Mouse (Mus musculus) heart, embryonic 10.5 days (tissue): ENCODE results near the gene Dock4. TPM values are rescaled to one million over a fixed set of nuclear protein-coding genes. Genes with fewer than 3 reads are reported as not detected.
"Not testable (repeated sequence)": the region's sequence is repeated elsewhere in the genome, so short reads cannot be mapped to it uniquely, and the experiment has no call there.

Source experiments
- DNase-seq: peaks from one replicate; pipeline ENCODE4 v3.0.0-alpha.2; 2017; ENCODE audit warnings: low spot score
- H3K27ac ChIP-seq: fragments of 300-500 bp; sonication (generic); 2 replicates; pipeline ENCODE4 v1.5.1; 2016; ENCODE audit warnings: mild to moderate bottlenecking
- H3K27me3 ChIP-seq: fragments of 300-500 bp; sonication (generic); 2 replicates; pipeline ENCODE4 v1.6.1; 2016; ENCODE audit warnings: mild to moderate bottlenecking; ENCODE audit not compliant: poor library complexity, insufficient read depth, severe bottlenecking
- H3K36me3 ChIP-seq: fragments of 300-500 bp; sonication (generic); 2 replicates; pipeline ENCODE4 v1.6.1; 2016; ENCODE audit warnings: mild to moderate bottlenecking, moderate library complexity
- H3K4me1 ChIP-seq: fragments of 300-500 bp; sonication (generic); 2 replicates; pipeline ENCODE4 v1.6.1; 2016; ENCODE audit warnings: mild to moderate bottlenecking
- H3K4me3 ChIP-seq: fragments of 300-500 bp; sonication (generic); 2 replicates; pipeline ENCODE4 v1.5.1; 2016; ENCODE audit warnings: mild to moderate bottlenecking, moderate library complexity
- H3K9me3 ChIP-seq: fragments of 300-500 bp; sonication (generic); 2 replicates; pipeline ENCODE4 v1.6.1; 2016; ENCODE audit warnings: mild to moderate bottlenecking, moderate library complexity
- WGBS: fragments of 180-500 bp; shearing (Covaris S2); methylation state at CpG from one replicate; pipeline ENCODE4 v1.1.7; 2016; 5-methylcytosine and 5-hydroxymethylcytosine counted together
- polyA plus RNA-seq: library from polyadenylated mRNA; unstranded; fragments of >200 nt; fragmentation: Nextera tagmentation; extraction: Ambion mirVana; gene quantifications from 2 replicates; pipeline ENCODE4 v1.2.1, GENCODE M21; 2016

Gene Dock4
- polyA plus RNA-seq, 1 experiment from 2014 or later = 10.5 TPM

GRCm38 (mm10) chr12:40842251-40842988, 396.7 kb downstream of the Dock4 start:
- H3K9me3 ChIP-seq = no peaks in the 10 kb centered on the region
- H3K27me3 ChIP-seq = no peaks in the 10 kb centered on the region
- peaks cover 18% of the 10 kb centered on the region for H3K4me1 ChIP-seq
- peaks cover 3% of the 10 kb centered on the region; the same call in 1 of the 2 replicates for H3K36me3 ChIP-seq
- DNase-seq = no peak
- H3K4me3 ChIP-seq = no peak overlapping the region
- no peak overlapping the region for H3K27ac ChIP-seq
- 72% methylated on average over 10 of the region's 10 CpGs for WGBS

GRCm38 (mm10) chr12:40842991-40843390, 397.2 kb downstream of the Dock4 start:
- Histone ChIP-seq H3K27ac (no peak overlapping the region), H3K9me3 (no peaks in the 10 kb centered on the region), H3K36me3 (peaks cover 3% of the 10 kb centered on the region; the same call in 1 of the 2 replicates), H3K4me3 (no peak overlapping the region), H3K4me1 (peaks cover 18% of the 10 kb centered on the region), H3K27me3 (no peaks in the 10 kb centered on the region)
- DNase-seq = no peak
- WGBS = 68% methylated on average over 5 of the region's 5 CpGs

GRCm38 (mm10) chr12:40843474-40844080, 397.8 kb downstream of the Dock4 start:
- H3K27ac ChIP-seq = no peak overlapping the region
- 61% methylated on average over 3 of the region's 3 CpGs for WGBS
- no peak for DNase-seq
- H3K9me3 ChIP-seq = no peaks in the 10 kb centered on the region
- no peaks in the 10 kb centered on the region for H3K27me3 ChIP-seq
- H3K4me1 ChIP-seq = peaks cover 18% of the 10 kb centered on the region
- H3K4me3 ChIP-seq = no peak overlapping the region
- H3K36me3 ChIP-seq = peaks cover 3% of the 10 kb centered on the region; the same call in 1 of the 2 replicates

- Histone ChIP-seq H3K27ac (no peak overlapping the region), H3K36me3 (peaks cover 3% of the 10 kb centered on the region; the same call in 1 of the 2 replicates), H3K4me1 (peaks cover 12% of the 10 kb centered on the region), H3K4me3 (no peak overlapping the region), H3K27me3 (no peaks in the 10 kb centered on the region), H3K9me3 (no peaks in the 10 kb centered on the region)
- 93% methylated on average over 22 of the region's 22 CpGs for WGBS
- DNase-seq = no peak
Observed at GRCm38 (mm10) chr12:40844324-40844723, 398.6 kb downstream of the Dock4 start.

- no peaks in the 10 kb centered on the region for H3K9me3 ChIP-seq
- H3K27me3 ChIP-seq = no peaks in the 10 kb centered on the region
- no peaks in the 10 kb centered on the region for H3K4me1 ChIP-seq
- no peak overlapping the region for H3K4me3 ChIP-seq
- H3K36me3 ChIP-seq = no peaks in the 10 kb centered on the region
- no peak for DNase-seq
- H3K27ac ChIP-seq = no peak overlapping the region
- 84% methylated on average over 7 of the region's 7 CpGs for WGBS
Observed at GRCm38 (mm10) chr12:40854705-40855367, 409.1 kb downstream of the Dock4 start.

GRCm38 (mm10) chr12:40857466-40857865, 411.7 kb downstream of the Dock4 start:
- Histone ChIP-seq H3K4me1 (no peaks in the 10 kb centered on the region), H3K36me3 (no peaks in the 10 kb centered on the region), H3K9me3 (no peaks in the 10 kb centered on the region), H3K27ac (no peak overlapping the region), H3K27me3 (no peaks in the 10 kb centered on the region), H3K4me3 (no peak overlapping the region)
- no peak for DNase-seq
- 88% methylated on average over 7 of the region's 7 CpGs for WGBS

- not testable (repeated sequence) for H3K4me1 ChIP-seq, H3K36me3 ChIP-seq, H3K27ac ChIP-seq, H3K9me3 ChIP-seq, DNase-seq, H3K4me3 ChIP-seq, H3K27me3 ChIP-seq
- WGBS = 84% methylated on average over 6 of the region's 7 CpGs
Observed at GRCm38 (mm10) chr12:40858763-40859162, 413.0 kb downstream of the Dock4 start.

- no peaks in the 10 kb centered on the region for H3K4me1 ChIP-seq
- 92% methylated on average over 5 of the region's 5 CpGs for WGBS
- H3K4me3 ChIP-seq = no peak overlapping the region
- no peaks in the 10 kb centered on the region for H3K27me3 ChIP-seq
- no peak for DNase-seq
- H3K27ac ChIP-seq = no peak overlapping the region
- H3K36me3 ChIP-seq = no peaks in the 10 kb centered on the region
- no peaks in the 10 kb centered on the region for H3K9me3 ChIP-seq
Observed at GRCm38 (mm10) chr12:40870387-40870786, 424.6 kb downstream of the Dock4 start.

- Histone ChIP-seq H3K4me1 (no peaks in the 10 kb centered on the region), H3K4me3 (no peak overlapping the region), H3K27ac (no peak overlapping the region), H3K9me3 (no peaks in the 10 kb centered on the region), H3K27me3 (no peaks in the 10 kb centered on the region), H3K36me3 (no peaks in the 10 kb centered on the region)
- WGBS = 82% methylated on average over 3 of the region's 3 CpGs
- DNase-seq = no peak
Observed at GRCm38 (mm10) chr12:40872716-40873115, 427.0 kb downstream of the Dock4 start.

GRCm38 (mm10) chr12:40873267-40873666, 427.5 kb downstream of the Dock4 start:
- not testable (repeated sequence) for H3K36me3 ChIP-seq, DNase-seq, H3K27me3 ChIP-seq, H3K4me3 ChIP-seq, H3K9me3 ChIP-seq, H3K27ac ChIP-seq, H3K4me1 ChIP-seq
- 81% methylated on average over 7 of the region's 7 CpGs for WGBS

GRCm38 (mm10) chr12:40884976-40885375, 439.2 kb downstream of the Dock4 start:
- Histone ChIP-seq H3K9me3 (no peaks in the 10 kb centered on the region), H3K4me1 (peaks cover 7% of the 10 kb centered on the region), H3K36me3 (no peaks in the 10 kb centered on the region), H3K27me3 (no peaks in the 10 kb centered on the region), H3K4me3 (no peak overlapping the region), H3K27ac (no peak overlapping the region; the same call in 1 of the 2 replicates)
- no peak for DNase-seq
- 78% methylated on average over 3 of the region's 3 CpGs for WGBS

GRCm38 (mm10) chr12:40885377-40885776, 439.6 kb downstream of the Dock4 start:
- no peak for DNase-seq
- Histone ChIP-seq H3K4me1 (peaks cover 7% of the 10 kb centered on the region), H3K27me3 (no peaks in the 10 kb centered on the region), H3K36me3 (no peaks in the 10 kb centered on the region), H3K4me3 (no peak overlapping the region), H3K9me3 (no peaks in the 10 kb centered on the region), H3K27ac (no peak overlapping the region; the same call in 1 of the 2 replicates)
- WGBS = 87% methylated on average over 6 of the region's 6 CpGs

- no peak for DNase-seq
- Histone ChIP-seq H3K27ac (peak overlapping the region; percentile 66), H3K36me3 (no peaks in the 10 kb centered on the region), H3K9me3 (no peaks in the 10 kb centered on the region), H3K4me1 (peaks cover 7% of the 10 kb centered on the region), H3K27me3 (no peaks in the 10 kb centered on the region), H3K4me3 (no peak overlapping the region)
- WGBS = 59% methylated on average over 2 of the region's 2 CpGs
Observed at GRCm38 (mm10) chr12:40887496-40887895, 441.7 kb downstream of the Dock4 start.
